Mouse (Mus musculus) kidney, embryonic 14.5 days (tissue): ENCODE data around the gene 4933411K16Rik. TPM values are rescaled to one million over a fixed set of nuclear protein-coding genes. Genes with fewer than 3 reads are reported as not detected.

Experiments
- ATAC-seq: fragments of 200-750 bp; cut with Nextera tagmentation; 2 replicates; pipeline ENCODE4 v1.8.0; 2017; ENCODE audit warnings: moderate number of reproducible peaks, mild to moderate bottlenecking, moderate TSS enrichment, moderate library complexity; ENCODE audit not compliant: low FRiP score, low TSS enrichment
- H3K27ac ChIP-seq: fragments of 300-500 bp; sonication (generic); 2 replicates; pipeline ENCODE4 v1.5.1; 2014; ENCODE audit warnings: low read depth, mild to moderate bottlenecking, low read length, moderate library complexity, mixed read lengths
- H3K27me3 ChIP-seq: fragments of 300-500 bp; sonication (generic); 2 replicates; pipeline ENCODE4 v1.6.1; 2014; ENCODE audit warnings: mild to moderate bottlenecking, low read length; ENCODE audit not compliant: control insufficient read depth, insufficient read depth
- H3K36me3 ChIP-seq: fragments of 300-500 bp; sonication (generic); 2 replicates; pipeline ENCODE4 v1.6.1; 2014; ENCODE audit warnings: low read length, mixed read lengths; ENCODE audit not compliant: control insufficient read depth, insufficient read depth
- H3K4me1 ChIP-seq: fragments of 300-500 bp; sonication (generic); 2 replicates; pipeline ENCODE4 v1.6.1; 2014; ENCODE audit warnings: low read length, mixed read lengths; ENCODE audit not compliant: control insufficient read depth, insufficient read depth
- H3K4me2 ChIP-seq: fragments of 300-500 bp; sonication (generic); replicated peaks from 2 replicates; pipeline ENCODE4 v1.6.1; 2014; ENCODE audit warnings: low read depth, mild to moderate bottlenecking, low read length
- H3K4me3 ChIP-seq: fragments of 300-500 bp; sonication (generic); 2 replicates; pipeline ENCODE4 v1.5.1; 2014; ENCODE audit warnings: mild to moderate bottlenecking, low read length
- H3K9ac ChIP-seq: fragments of 300-500 bp; sonication (generic); 2 replicates; pipeline ENCODE4 v1.6.1; 2014; ENCODE audit warnings: low read depth, mild to moderate bottlenecking, low read length, moderate library complexity
- H3K9me3 ChIP-seq: fragments of 300-500 bp; sonication (generic); 2 replicates; pipeline ENCODE4 v1.6.1; 2016; ENCODE audit warnings: low read length; ENCODE audit not compliant: control insufficient read depth
- WGBS: fragments of 180-500 bp; shearing (Covaris S2); extraction: QIAGEN DNeasy Blood & Tissue Kit; methylation state at CpG from one replicate; pipeline ENCODE4 v1.1.7; 2014; 5-methylcytosine and 5-hydroxymethylcytosine counted together
- polyA plus RNA-seq: library from polyadenylated mRNA; unstranded; fragments of >200 nt; fragmentation: Nextera tagmentation; extraction: Ambion mirVana; gene quantifications from 2 replicates; pipeline ENCODE4 v1.2.1, GENCODE M21; 2014

The 4933411K16Rik gene
- polyA plus RNA-seq, 1 experiment from 2014 or later, result 0.61 TPM

DNA sequence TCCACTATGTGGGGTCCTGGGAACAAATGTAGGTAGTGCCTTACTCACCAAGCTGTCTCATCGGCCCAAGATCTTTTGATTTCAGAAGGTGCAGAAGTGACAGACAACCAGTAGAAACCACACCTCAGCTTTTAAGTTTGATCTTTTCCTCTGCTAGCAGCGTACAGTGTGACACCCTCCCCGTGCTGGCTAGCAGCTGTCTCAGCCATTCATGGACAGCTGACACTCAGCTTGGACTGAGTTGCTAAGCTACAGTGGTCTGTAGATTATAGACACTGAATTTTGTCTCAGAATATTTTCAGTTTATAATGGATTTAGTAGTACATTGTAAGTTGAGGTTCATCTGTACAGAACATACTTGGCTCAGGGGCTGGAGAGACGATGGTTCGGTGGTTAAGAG, 20.9 kb upstream of the 4933411K16Rik start:
- H3K4me2 ChIP-seq, result no peak overlapping the region
- ATAC-seq, result no peak
- no peaks in the 10 kb centered on the region for H3K27me3 ChIP-seq
- H3K27ac ChIP-seq, result no peak overlapping the region
- no peak overlapping the region for H3K9ac ChIP-seq
- WGBS, result 84% methylated on average over 5 of the region's 5 CpGs
- H3K4me1 ChIP-seq, result no peaks in the 10 kb centered on the region; the same call in none of the 2 replicates
- H3K9me3 ChIP-seq, result no peaks in the 10 kb centered on the region
- H3K4me3 ChIP-seq, result no peak overlapping the region
- H3K36me3 ChIP-seq, result peaks cover 20% of the 10 kb centered on the region

DNA sequence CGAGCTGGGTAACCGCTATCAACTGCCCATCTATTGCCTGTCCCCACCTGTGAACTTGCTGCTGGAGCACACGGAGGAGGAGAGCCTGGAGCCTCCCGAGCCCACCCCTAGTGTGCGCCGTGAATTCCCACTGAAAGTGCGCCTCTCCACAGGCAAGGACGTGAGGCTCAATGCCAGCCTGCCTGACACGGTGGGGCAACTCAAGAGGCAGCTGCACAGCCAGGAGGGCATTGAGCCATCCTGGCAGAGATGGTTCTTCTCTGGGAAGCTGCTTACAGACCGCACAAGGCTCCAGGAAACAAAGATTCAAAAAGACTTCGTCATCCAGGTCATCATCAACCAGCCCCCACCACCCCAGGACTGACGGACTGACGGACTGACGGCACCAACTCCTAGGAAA, 18.4 kb upstream of the 4933411K16Rik start:
- Histone ChIP-seq H3K4me1 (no peaks in the 10 kb centered on the region; the same call in none of the 2 replicates), H3K9me3 (no peaks in the 10 kb centered on the region), H3K4me3 (no peak overlapping the region), H3K36me3 (peaks cover 20% of the 10 kb centered on the region), H3K9ac (no peak overlapping the region), H3K4me2 (no peak overlapping the region), H3K27ac (no peak overlapping the region), H3K27me3 (no peaks in the 10 kb centered on the region)
- 92% methylated on average over 14 of the region's 14 CpGs for WGBS
- no peak for ATAC-seq

DNA sequence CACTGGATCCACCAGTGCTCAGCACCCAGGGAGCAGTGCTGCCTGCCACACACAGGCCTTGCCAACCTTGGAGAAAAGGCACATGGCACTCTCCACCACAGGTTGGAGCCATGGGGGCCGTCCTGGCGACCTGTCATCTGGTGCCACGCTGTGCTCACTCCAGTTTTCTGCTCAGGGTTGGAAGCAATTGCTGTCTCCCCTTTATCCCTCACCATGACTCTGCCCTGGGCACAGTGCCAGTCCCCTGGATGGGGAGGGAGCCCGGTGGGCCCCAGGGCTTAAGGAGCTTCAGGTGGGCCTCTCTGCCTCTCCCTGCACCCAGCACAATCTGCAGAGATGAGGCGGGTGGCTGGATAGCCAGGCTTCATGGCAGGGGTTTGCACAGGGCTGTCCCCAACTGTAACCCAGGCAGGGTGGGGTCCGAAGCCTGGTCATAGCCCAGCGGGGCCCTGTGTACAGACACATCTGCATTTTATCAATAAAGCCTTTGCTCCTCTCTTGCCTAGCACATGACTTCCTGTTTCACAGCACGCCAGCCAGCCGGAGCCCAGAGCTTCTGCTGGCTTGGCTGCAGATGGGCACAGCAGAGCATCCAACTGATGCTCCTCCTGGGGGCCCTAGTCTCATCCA, 17.8 kb upstream of the 4933411K16Rik start:
- no peak overlapping the region for H3K4me2 ChIP-seq
- no peak for ATAC-seq
- peaks cover 20% of the 10 kb centered on the region for H3K36me3 ChIP-seq
- no peak overlapping the region for H3K27ac ChIP-seq
- no peaks in the 10 kb centered on the region for H3K9me3 ChIP-seq
- H3K4me3 ChIP-seq, result no peak overlapping the region
- H3K27me3 ChIP-seq, result no peaks in the 10 kb centered on the region
- no peak overlapping the region for H3K9ac ChIP-seq
- H3K4me1 ChIP-seq, result no peaks in the 10 kb centered on the region; the same call in none of the 2 replicates
- 82% methylated on average over 9 of the region's 9 CpGs for WGBS

- H3K9ac ChIP-seq, result no peak overlapping the region
- H3K9me3 ChIP-seq, result no peaks in the 10 kb centered on the region
- 50% methylated on average over 11 of the region's 11 CpGs for WGBS
- no peaks in the 10 kb centered on the region; the same call in none of the 2 replicates for H3K4me1 ChIP-seq
- no peak overlapping the region for H3K4me3 ChIP-seq
- ATAC-seq, result peak; percentile 25
- no peaks in the 10 kb centered on the region for H3K27me3 ChIP-seq
- H3K4me2 ChIP-seq, result no peak overlapping the region
- H3K36me3 ChIP-seq, result peaks cover 20% of the 10 kb centered on the region
- no peak overlapping the region for H3K27ac ChIP-seq
Measured at GRCm38 (mm10) chr19:42034881-42035455, 17.1 kb upstream of the 4933411K16Rik start.

GRCm38 (mm10) chr19:42035456-42036248, 16.4 kb upstream of the 4933411K16Rik start, which contains the start of gene Ankrd2:
Gene Ankrd2, plus strand, starts transcription at chr19:42036000.
- H3K4me1 ChIP-seq, result no peaks in the 10 kb centered on the region; the same call in none of the 2 replicates
- no peak within 1 kb of the TSS for H3K4me2 ChIP-seq
- H3K9me3 ChIP-seq, result no peaks in the 10 kb centered on the region
- H3K27me3 ChIP-seq, result no peaks in the 10 kb centered on the region
- no peak within 1 kb of the TSS for H3K27ac ChIP-seq
- peaks cover 20% of the 10 kb centered on the region for H3K36me3 ChIP-seq
- peak; percentile 74 for ATAC-seq
- WGBS, result 61% methylated on average over 19 of the region's 19 CpGs
- no peak within 1 kb of the TSS for H3K9ac ChIP-seq
- H3K4me3 ChIP-seq, result no peak within 1 kb of the TSS

DNA sequence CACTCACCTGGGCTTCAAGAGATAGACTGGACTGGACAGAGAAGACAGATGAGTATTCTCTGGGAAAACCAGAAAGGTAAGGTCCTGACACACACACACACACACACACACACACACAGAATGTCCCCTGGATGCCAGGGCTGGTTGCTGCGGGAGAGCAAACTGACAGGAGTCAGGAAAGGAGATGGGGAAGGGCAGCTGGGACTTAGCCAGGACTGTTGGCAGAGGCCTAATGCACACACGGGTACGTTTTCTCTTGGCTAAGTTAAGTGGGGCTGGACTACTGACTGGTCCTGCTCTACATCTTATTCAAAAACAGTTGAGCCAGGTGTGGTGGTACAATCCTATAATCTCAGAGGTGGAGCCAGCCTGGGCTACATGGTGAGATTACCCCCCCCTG, 15.7 kb upstream of the 4933411K16Rik start:
- ATAC-seq, result no peak
- WGBS, result 89% methylated on average over 3 of the region's 3 CpGs

DNA sequence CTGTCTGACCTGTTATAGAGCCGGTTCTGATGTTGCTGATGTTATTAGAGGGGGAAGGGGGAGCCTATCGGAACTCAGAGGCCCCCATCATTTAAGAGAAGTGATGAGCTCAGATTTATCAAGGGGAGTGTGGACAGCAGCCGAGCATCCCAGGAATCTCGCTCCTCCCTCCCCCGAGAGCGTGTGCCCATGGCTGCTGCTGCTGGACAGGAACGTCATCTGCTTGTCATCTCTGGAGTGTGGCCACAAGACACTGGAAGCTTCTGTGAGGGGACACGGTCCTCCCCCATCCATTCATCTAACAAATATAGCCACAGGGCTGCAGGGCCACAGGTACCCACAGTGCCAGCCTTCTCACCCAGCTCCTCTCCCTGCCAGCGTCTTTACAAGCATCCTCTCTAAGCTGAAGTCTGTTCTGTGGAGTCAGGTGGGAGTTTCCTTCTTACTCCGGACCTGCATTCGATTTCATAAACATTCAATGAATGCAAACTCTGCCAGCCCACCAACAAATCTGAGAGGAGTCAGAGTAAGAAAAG, 14.8 kb upstream of the 4933411K16Rik start:
- no peak overlapping the region for H3K27ac ChIP-seq
- peaks cover 17% of the 10 kb centered on the region for H3K36me3 ChIP-seq
- WGBS, result 80% methylated on average over 11 of the region's 11 CpGs
- no peak overlapping the region for H3K4me2 ChIP-seq
- no peaks in the 10 kb centered on the region for H3K27me3 ChIP-seq
- H3K4me1 ChIP-seq, result no peaks in the 10 kb centered on the region; the same call in none of the 2 replicates
- no peak for ATAC-seq
- no peak overlapping the region for H3K9ac ChIP-seq
- no peaks in the 10 kb centered on the region for H3K9me3 ChIP-seq
- no peak overlapping the region for H3K4me3 ChIP-seq

More for the DNA sequence above, 15.7 kb upstream of the 4933411K16Rik start:
- no peak overlapping the region for H3K27ac ChIP-seq
- no peak overlapping the region for H3K9ac ChIP-seq
- no peak overlapping the region for H3K4me3 ChIP-seq
- H3K4me1 ChIP-seq, result no peaks in the 10 kb centered on the region; the same call in none of the 2 replicates
- H3K27me3 ChIP-seq, result no peaks in the 10 kb centered on the region
- no peaks in the 10 kb centered on the region for H3K9me3 ChIP-seq
- peaks cover 20% of the 10 kb centered on the region for H3K36me3 ChIP-seq
- no peak overlapping the region for H3K4me2 ChIP-seq

DNA sequence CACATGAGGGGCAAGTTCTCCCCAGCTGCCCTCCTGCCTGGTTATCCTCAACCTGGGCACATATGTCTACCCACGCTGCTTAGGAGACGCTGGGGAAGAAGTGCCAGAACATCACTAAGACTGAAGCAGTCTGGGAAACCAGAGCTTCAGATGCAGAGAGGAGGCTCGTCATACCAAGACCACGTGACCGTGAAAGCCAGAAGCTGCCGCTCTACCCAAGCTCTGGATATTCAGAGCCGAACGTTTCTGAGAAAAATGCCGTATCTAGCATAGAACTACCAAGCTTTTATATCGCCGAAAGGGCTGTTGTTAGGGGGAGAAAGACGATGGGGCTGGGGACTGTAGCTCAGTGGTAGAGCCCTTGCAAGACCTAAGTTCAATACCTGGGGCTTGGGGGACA, 13.7 kb upstream of the 4933411K16Rik start:
- H3K27ac ChIP-seq, result no peak overlapping the region
- no peak for ATAC-seq
- WGBS, result 89% methylated on average over 12 of the region's 12 CpGs
- H3K4me3 ChIP-seq, result no peak overlapping the region
- H3K4me1 ChIP-seq, result no peaks in the 10 kb centered on the region; the same call in none of the 2 replicates
- no peaks in the 10 kb centered on the region for H3K27me3 ChIP-seq
- no peak overlapping the region for H3K9ac ChIP-seq
- H3K9me3 ChIP-seq, result no peaks in the 10 kb centered on the region
- no peak overlapping the region for H3K4me2 ChIP-seq
- H3K36me3 ChIP-seq, result peaks cover 10% of the 10 kb centered on the region
